ENCODE assay signal across 9 mouse cellular contexts in the genomic region with DNA sequence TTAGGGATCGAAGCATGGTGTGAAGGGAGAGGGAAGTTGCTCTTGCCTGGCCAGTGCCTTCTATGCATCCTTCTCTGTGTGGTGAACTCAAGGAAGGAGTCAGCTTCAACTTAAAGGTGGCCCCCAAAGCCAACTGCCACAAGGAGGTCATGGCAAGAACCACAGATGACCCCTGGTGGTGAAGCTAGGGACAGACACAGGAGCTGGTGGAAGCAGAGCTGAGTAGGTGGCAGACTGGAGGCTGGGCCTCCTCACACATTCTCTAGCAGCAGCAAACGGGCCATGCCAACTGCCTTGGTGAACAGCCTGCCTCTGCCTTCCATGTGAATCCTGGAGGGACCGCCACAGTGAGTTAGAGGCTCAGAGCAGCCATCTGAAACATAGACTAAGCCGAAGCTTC. TPM values are rescaled to one million over a fixed set of nuclear protein-coding genes. Genes with fewer than 3 reads are reported as not detected.
DNase-seq lines count a peak whose midpoint lies in the region; ATAC-seq lines count a peak whose summit lies in the region.
"Had no signal": no experiment of that assay in that cellular context is flagged by ENCODE, and none has a peak within 500 bp of the region (broad histone marks: within the 10 kb centered on the region; RNA-seq: fewer than 3 reads in every experiment).

No protein-coding gene starts in this region.

- no peak overlapping the region for H3K27ac ChIP-seq in midbrain, embryonic 10.5 days (replicated peaks)
- no peak overlapping the region for H3K27ac ChIP-seq in midbrain, embryonic 15.5 days
- H3K27ac ChIP-seq in limb, embryonic 10.5 days: no peak overlapping the region
- H3K27ac ChIP-seq: embryonic facial prominence, embryonic 15.5 days had no signal

- peak; percentile 60 for DNase-seq in midbrain, embryonic 10.5 days (ENCODE audit: low spot score)
- DNase-seq in adrenal gland, postnatal 4 days (ENCODE audit: low spot score in 2 of 2): peak; percentile 31 to 37
- peak; percentile 32 to 80 for DNase-seq in frontal cortex, adult 2 months (ENCODE audit: extremely low spot score in 1 of 2, low spot score in 1 of 2)
- DNase-seq in kidney, adult 9 months: peak; percentile 80
- peak; percentile 58 for DNase-seq in limb, embryonic 10.5 days (ENCODE audit: low spot score)
- peak; percentile 66 for DNase-seq in retina, postnatal 1 day
- peak; percentile 28 for DNase-seq in urinary bladder, adult 2 months (ENCODE audit: low spot score)

- H3K4me3 ChIP-seq in midbrain, embryonic 10.5 days: no peak overlapping the region
- no peak overlapping the region for H3K4me3 ChIP-seq in midbrain, embryonic 15.5 days
- H3K4me3 ChIP-seq in limb, embryonic 10.5 days: no peak overlapping the region
- H3K4me3 ChIP-seq: embryonic facial prominence, embryonic 15.5 days had no signal

- H3K9me3 ChIP-seq in midbrain, embryonic 10.5 days (replicated peaks): peaks cover 4% of the 10 kb centered on the region
- H3K9me3 ChIP-seq in midbrain, embryonic 15.5 days: no peaks in the 10 kb centered on the region
- no peaks in the 10 kb centered on the region for H3K9me3 ChIP-seq in limb, embryonic 10.5 days (replicated peaks)
- H3K9me3 ChIP-seq: embryonic facial prominence, embryonic 15.5 days had no signal

- ATAC-seq in midbrain, embryonic 15.5 days (replicated peaks): no peak

- peaks cover 12% of the 10 kb centered on the region for H3K4me1 ChIP-seq in midbrain, embryonic 10.5 days
- no peaks in the 10 kb centered on the region for H3K4me1 ChIP-seq in midbrain, embryonic 15.5 days
- peaks cover 2% of the 10 kb centered on the region; the same call in 1 of the 2 replicates for H3K4me1 ChIP-seq in limb, embryonic 10.5 days

- no peaks in the 10 kb centered on the region for H3K36me3 ChIP-seq in midbrain, embryonic 10.5 days
- H3K36me3 ChIP-seq in midbrain, embryonic 15.5 days (replicated peaks): no peaks in the 10 kb centered on the region
- no peaks in the 10 kb centered on the region for H3K36me3 ChIP-seq in limb, embryonic 10.5 days

- H3K27me3 ChIP-seq in midbrain, embryonic 10.5 days (ENCODE audit: low read depth, poor library complexity, severe bottlenecking): no peaks in the 10 kb centered on the region
- no peaks in the 10 kb centered on the region for H3K27me3 ChIP-seq in midbrain, embryonic 15.5 days (replicated peaks)
- H3K27me3 ChIP-seq in limb, embryonic 10.5 days (ENCODE audit: low read depth, poor library complexity, severe bottlenecking): no peaks in the 10 kb centered on the region
- H3K27me3 ChIP-seq: embryonic facial prominence, embryonic 15.5 days had no signal

- H3K4me2 ChIP-seq in midbrain, embryonic 15.5 days: no peak overlapping the region
- H3K4me2 ChIP-seq: embryonic facial prominence, embryonic 15.5 days had no signal

- H3K9ac ChIP-seq in midbrain, embryonic 15.5 days: no peak overlapping the region
- H3K9ac ChIP-seq: embryonic facial prominence, embryonic 15.5 days had no signal

- WGBS in midbrain, embryonic 10.5 days: 72% methylated on average over 4 of the region's 4 CpGs
- WGBS in midbrain, embryonic 15.5 days: 66% methylated on average over 4 of the region's 4 CpGs
- 67% methylated on average over 4 of the region's 4 CpGs for WGBS in limb, embryonic 10.5 days

RNA-seq across cellular contexts. Expression of gene Afap1l2, which starts 23.6 kb away (rescaled TPM):
- polyA plus RNA-seq in midbrain, embryonic 10.5 days (2016; fragmentation: Nextera tagmentation; extraction: Ambion mirVana): 3.6 and 4.5 TPM in 2 replicates
- polyA plus RNA-seq in midbrain, embryonic 15.5 days (2015; fragmentation: Nextera tagmentation; extraction: Ambion mirVana): 9.6 and 11.0 TPM in 2 replicates
- total RNA-seq in adrenal gland, postnatal 4 days (2021): 10 to 100 TPM; 20.5 to 20.6 TPM
- polyA plus RNA-seq in frontal cortex, adult 2 months (2012; rRNA removed): 12.2 and 12.7 TPM in 2 replicates
- polyA plus RNA-seq in limb, embryonic 10.5 days (2016; fragmentation: Nextera tagmentation; extraction: Ambion mirVana): 0.51 and 1.1 TPM in 2 replicates
- 11.4 and 12.2 TPM in 2 replicates for polyA plus RNA-seq in urinary bladder, adult 2 months (2012; rRNA removed)

Comparison
In these comparisons a context has a peak if more than half of its experiments do, and no peak if none do; other contexts are left out.
1. DNase-seq: peak in every context shown above with its lines; median percentile 80 in kidney, adult 9 months; 66 in retina, postnatal 1 day; 60 in midbrain, embryonic 10.5 days; 58 in limb, embryonic 10.5 days; 56 in frontal cortex, adult 2 months; 34 in adrenal gland, postnatal 4 days; 28 in urinary bladder, adult 2 months.